Mouse (Mus musculus) gastrocnemius, adult 18-20 months (tissue): ENCODE measurements at regions not wholly inside any gene's neighbourhood (a gene's known extent, or its start where the extent isn't known, plus 50 kb on each side); places are given as distances from the start of the nearest gene placed in this dataset.

Source experiments
- DNase-seq: peaks from one replicate; pipeline ENCODE4 v3.0.0; 2021; ENCODE audit warnings: low spot score

DNA sequence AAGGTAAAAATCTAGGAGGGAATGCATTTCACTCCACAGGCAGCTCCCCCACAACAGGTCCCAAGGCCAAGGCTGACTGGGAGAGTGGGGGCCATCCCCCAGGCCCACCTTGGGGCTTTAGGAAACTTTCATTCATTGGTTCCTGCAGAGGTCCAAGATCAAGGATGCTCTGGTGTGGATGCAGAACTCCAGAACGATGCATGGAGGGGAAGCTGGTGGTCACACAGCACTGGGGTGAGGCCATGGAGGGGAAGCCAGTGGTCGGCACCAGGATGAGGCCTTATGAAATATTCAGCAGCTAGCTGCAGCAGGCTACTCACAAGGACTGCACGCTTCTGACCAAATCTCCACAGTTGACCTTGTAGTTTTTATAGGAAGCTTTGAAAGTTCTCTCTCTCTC, 279.7 kb downstream of the Cdh26 start:
- no peak for DNase-seq

DNA sequence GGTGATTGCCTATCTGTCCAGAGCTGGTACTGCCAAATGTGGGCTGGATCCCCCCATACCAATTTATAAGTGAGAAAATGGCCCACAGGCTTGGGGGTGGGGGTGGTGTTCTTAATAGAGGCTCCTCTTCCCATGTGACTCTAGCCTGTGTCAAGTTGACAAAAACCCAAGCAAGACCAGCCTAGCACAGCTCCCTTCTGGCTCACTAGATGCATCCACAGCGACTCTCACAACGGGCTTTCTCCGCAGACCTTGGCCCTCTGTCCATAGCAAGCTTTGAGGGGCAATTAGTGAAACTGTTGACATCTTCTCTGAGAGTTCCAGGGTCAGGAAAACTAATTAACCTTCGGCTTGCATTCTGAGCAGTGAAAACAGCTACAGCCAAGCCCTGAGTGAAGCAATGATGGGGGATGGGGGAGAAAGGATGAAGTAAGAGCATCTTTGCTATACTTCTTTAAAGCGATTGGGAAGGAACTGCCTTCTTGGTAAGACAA, 281.3 kb downstream of the Cdh26 start:
- DNase-seq: no peak

DNA sequence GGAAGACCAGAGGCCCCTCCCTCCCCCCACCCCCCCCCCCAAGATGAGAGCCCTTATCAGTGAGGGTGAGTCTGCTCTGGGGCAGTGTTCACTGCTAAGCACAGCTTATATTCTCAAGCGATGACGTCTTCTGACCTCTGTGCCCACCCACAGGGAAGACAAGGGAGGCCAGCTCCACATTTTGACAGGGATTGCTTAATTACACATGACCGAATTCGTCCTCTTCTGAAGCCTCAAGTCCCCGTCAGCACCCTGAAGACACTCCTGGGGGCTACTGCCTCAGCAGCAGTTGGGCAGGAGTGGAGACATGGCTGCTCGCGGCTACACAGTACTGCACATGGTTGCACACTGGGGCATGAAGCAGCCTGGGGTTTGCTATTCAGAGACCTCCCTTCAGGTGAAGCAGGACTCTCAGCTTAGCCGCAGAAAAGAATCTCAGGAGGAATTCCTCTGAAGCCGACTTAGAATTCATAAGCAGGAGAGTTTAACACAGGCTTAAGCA, 282.1 kb downstream of the Cdh26 start:
- DNase-seq: no peak

DNA sequence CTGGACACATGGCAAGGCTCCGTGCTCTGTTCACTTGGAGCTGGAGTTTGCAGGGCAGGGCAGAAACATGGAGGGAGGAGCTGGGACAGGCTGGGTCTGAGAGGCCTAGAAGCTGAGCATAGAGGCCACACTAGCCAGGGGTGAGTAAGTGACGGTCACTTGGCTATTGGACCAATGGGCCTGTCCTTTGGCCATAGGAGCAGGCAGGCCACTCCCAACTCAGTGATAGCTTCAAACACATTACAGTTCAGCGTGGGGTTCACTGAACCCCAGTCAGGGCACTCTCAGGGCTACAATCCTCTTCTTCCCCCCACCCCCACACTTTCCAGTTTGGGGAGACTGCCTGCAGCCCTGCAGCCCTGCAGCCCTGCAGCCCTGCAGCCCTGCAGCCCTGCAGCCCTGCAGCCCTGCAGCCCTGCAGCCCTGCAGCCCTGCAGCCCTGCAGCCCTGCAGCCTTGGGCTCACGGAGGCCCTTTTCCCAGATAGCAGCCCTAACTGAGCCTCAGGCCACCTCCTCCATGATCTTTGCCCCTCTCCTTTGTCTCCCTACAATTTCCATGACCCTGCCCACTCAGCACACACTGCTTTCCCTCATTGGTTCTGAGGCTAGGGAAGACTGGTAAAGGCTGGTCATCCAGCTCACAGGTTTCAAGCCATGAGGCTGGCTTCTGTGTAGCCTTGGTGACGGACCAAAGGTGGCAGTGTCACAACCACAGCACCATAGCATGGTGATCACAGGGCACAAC, 285.3 kb downstream of the Cdh26 start:
- no peak for DNase-seq

DNA sequence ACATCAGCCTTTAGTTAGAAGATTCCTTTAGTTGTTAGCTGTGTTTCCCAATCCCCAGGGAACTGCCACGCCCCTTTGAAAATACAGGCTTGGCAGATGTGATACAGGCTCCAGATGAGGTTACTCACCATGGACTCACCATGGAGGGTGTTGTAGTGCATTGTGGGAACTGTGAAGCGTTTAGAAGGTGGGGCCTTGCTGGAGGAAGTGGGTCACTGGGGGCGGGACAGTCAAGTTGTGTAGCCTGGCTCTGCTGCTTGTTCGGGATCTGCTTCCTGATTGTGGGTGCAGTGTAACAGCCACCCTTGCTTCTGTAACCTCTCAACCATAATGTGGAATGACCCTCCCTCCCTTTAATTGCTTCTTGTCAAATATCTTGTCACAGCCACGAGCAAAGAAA, 287.7 kb downstream of the Cdh26 start:
- DNase-seq: no peak

DNA sequence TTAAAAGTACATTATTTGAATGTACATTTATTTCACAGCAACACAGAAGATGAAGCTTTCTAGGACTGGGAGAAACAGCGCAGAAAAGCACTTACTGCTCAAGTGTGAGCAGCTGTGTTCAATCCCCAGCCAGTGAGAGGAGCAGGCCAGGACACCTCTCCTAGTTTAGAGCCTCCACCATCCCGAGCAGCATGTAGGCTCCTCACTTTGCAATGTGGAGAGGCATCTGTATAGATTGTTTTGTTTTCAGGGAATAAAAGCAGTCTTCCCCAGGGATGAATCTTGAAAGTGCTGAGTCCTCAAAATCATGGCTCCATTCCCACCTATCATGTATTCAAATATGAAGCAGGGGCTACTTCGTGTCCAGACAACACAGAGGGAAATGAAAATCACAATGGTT, 293.1 kb downstream of the Cdh26 start:
- DNase-seq: no peak

DNA sequence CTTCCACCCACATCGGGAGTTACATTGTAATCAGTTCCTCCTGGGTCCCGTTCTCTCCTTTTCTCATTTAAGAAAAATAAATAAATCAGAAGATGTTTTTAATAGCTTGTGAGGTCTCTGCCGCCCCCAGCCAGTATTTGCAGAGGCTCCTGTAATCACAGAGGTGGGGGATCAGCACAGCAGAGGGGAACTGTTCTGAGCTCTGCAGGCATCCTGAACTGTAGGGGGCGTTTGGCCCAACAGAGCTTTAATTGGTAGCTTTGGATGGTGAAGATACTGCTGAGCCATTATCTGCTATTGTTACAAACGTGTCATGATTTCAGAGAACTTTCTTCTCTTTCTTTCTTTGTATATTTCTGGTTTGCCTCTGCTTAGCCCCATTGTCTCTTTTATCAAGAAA, 293.9 kb downstream of the Cdh26 start:
- DNase-seq: no peak

DNA sequence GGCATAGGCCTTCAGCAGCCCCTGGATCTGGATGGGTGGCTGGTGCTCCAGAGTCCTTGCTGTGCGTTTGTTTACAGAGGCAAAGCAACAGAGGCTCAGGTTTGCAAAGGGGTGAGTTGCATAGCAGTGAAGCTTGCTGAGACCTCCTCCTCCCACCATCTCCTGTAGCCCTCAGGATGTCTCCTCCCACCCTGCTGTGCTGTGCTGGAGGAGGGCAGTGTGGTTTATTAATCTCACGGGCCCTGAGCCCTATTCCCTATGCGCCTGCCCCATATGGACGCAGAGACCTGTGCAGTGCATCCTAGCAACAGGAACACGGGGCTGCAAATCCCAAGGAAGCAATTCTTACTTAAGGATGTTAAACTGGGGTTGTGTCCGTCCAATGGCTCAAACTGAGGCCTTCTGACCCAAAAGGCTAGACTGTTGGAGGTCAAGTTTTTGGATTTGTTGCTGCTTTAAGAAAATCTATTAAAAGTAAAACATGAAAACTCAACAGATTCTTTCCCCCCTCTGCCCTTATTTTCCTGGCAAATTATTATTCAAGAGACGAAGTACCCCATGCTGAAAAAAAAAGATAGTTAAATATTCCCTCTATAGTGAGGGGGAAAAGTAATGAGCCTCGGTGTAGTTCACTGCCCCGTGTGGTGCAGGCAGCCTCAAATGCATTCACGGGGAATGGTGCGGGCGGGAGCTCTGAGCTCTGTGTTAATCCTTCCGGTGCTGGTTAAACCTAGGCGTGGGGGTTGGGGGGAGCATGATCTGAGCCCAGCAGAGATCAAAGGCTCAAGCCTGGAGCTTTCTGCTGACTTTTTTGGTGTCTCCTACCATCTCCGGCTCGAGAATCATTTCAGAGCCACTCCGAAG, 297.8 kb downstream of the Cdh26 start:
- DNase-seq: no peak

DNA sequence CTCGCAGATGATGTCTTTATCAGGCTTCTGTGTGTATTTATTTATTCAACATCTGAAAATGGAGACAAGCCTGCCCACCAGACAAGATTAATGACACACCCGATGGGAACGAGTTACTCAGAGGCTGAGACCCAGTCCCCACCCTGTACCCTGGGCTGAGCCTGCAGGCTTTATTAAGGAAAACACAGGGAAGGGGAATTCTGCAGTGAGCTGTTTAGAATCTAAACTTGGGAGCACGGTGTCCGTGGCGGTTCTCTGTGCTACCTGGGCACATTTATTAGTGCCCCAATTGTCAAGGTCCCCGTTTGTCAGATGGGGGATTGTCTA, 298.4 kb downstream of the Cdh26 start:
- no peak for DNase-seq

DNA sequence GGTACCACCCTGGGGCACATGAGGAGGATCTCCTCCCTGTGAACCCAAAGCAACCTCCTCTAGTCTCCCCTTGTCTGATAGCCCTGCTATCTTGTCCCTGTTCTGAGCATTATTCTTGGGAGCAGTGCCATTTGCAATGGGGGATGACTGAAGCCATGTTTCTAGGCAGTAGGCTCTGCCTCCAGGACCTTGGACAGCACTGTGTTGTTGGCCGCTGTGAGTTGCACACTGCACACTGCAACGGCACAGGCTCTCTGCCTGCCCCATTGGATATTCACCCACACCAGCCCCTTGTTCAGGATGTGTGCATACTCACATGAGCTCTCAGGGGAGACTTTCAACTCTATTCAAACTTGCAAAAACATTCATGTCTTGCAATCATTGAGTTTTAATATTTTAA, 304.8 kb downstream of the Cdh26 start:
- no peak for DNase-seq

DNA sequence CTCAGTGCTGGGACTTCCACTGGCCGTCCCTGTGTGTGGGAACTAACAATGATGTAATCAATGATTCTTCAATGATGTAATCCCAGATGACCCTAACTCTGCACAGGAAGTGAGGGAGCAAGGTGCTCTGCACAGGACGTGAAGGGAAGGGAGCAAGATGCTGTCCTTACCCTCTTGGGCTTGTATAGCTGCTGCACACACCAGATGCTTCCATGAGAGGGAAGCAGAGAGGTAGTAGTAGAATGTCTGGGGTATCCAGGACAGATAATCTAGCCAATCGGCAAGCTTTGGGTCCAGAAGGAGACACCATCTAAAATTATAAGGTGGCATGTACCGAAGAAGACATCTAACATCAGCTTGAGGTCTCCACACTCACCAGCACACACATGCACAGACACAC, 314.3 kb downstream of the Cdh26 start:
- no peak for DNase-seq

DNA sequence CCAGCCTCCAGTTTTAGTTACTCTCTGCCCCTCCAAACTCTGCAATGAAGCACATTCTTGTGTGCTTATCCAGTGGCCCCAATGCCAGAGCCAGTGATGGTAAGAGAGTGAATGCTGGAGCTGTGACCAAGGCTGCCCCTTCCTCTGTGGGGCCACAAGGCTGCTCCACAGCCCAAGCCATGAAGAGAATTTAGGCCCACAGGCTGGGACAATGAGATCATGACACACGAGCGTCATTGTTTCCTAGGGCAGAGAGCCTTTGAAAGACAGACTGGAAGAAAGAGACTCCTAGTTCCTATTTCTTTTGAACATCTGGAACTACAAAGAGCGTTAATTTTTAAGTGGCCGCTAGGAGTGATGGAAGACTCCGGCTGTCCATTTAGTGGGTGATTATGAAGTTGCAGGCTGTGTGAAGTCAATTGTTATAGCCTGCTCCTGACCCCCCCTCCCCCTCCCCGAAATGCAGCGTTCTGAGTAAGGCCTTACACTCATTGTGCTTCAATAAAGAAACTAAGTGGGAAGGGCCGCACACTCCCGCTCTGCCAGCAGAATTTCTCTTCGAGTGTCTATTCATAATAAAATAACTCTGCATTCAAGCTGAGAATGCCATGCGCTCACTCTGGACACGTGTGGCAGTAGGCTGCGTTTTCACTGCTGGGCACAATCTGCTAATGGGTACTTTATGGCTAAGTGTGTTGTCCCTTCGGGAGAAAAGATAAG, 315.1 kb downstream of the Cdh26 start:
- no peak for DNase-seq

DNA sequence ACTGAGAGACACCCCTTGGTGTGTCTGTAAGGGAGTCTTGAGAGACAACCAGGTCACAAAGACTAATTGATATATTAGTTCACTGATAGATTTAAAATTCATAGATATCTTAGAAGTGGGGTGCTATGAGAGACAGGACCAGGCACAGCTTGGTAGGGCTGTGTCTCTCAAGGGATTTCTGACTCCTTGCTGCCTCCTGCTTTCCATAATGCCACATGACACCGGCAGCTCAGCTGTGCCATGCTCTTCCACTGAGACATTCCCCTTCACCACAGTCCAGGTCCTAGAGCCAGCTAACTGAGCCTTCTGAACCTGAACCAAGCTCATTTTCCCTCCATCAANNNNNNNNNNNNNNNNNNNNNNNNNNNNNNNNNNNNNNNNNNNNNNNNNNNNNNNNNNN, 320.9 kb downstream of the Cdh26 start:
- DNase-seq: no peak

DNA sequence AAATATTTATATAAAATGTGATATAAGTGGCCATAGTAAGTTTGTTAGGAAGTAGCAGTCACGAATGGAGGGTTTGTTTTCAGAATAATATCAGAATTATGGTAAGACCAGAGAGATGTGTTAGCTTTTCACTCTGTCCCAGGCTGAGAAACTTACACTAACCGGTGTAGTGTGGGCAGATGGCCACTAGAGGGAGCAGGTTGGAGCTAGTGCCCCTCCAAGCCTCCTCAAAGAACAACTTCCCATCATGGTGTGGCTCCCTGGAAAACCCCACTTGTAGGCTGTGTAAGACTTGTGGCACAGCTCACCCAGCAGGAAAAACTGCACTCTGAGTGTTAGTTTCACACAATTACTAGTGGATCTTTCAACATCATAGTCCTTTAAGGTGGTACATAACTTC, 328.0 kb downstream of the Cdh26 start:
- DNase-seq: peak; percentile 52

DNA sequence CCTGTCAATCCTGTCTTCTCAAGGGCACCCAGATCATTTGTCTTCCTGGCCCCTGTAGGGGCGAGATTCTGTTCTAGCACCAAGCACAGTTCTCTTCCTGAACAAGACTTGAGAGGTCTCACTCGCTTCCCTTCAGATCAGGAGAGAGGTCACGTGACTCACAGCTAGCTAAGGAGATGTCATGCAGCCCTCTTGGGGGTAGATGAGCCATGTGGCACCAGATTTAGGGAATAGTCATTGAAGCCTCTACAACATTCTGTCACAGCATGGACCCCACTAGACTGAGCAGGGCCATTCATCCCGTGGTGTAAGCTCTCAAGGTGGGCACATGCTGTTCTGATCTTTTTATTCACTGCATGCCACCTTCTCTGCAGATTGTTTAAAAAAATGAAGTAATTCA, 338.2 kb downstream of the Cdh26 start:
- no peak for DNase-seq

DNA sequence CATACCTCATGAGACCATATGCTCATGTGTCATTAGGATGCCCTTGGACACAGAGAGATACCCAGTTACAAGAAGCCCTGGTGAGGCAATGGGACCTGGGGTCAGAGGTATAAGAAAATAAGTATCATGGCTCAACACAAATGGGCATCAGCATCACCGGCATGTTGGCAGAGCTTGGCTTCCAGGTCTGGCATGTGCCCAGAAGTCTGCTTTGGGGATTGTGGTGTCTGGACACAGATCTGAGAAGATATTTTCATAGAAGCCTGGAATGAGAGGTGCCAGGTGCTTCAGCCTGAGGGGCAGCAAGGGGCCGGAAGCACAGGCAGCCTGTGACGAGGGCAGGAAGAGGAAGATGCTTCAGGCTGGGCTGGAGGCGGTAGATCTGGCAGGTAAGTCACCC, 338.7 kb downstream of the Cdh26 start:
- DNase-seq: no peak

DNA sequence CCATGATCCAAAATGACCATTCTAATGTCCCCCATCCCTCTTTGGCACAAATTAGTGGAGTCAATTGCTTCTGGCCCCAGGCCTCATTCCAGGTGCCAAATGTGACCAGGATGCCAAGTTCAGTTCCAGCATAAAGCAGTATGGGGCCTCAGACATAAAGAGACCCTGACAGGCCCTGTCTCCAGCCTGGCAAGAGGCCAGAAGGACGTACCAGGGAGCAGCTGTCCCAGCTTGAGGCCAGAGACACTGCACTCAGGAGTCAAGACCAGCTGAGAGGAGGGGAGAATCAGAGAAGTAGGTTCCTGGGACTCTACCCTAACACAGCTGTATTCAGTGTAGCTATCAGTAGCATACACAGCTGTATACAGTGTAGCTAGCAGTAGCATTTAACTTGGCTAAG, 341.1 kb downstream of the Cdh26 start:
- DNase-seq: no peak

DNA sequence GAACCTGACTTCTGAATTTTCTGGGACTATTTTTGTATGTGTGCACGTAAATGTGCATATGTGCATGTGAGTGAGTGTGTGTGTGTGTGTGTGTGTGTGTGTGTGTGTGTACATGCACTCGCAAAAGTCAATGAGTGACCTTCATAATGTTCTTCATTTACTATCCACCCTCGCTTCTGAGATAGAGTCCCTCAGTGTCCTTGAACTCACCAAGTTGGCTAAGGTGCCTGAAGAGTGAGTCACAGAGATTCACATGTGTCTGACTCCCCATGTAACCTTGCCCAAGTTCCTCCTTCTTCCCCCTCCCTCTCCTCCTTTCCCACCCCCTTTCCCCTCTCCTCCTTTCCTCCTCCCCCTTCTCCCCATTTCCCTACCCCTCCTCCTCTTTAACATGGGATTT, 341.6 kb downstream of the Cdh26 start:
- no peak for DNase-seq

DNA sequence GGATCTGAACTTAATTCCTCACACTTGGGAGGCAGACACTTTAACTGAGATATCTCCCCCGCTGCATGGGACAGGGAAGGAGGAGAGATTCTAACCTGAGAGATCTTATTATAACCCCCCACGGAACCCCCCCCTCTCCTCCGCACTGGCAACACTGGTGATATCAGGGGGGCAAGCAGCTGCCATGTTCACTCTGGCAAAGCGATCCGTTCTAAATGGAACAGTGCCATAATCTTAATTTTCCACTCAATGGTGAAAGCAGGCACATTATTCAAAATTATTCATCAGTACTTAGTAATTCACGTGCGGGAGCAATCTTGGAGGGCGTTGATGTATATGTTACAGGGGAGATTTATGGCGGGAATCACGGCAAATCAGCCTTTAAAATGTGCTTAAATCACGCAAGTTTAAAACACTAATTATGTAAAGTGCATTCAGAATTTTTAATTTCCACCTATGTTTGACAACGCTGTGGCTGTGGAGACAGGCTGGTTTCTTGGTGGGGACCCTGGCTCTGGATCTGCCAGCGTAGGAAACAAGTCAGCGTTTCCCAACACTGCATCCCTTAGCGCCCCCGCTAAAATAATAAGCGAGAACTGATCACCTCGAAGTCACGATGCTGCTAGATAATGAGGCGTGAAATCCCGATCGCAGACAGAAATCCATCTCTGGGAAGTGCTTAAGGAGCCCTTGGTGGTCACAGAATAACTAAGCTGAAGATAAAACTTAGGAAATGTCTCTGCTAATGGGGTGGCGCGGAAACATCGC, 354.7 kb downstream of the Cdh26 start:
- no peak for DNase-seq

DNA sequence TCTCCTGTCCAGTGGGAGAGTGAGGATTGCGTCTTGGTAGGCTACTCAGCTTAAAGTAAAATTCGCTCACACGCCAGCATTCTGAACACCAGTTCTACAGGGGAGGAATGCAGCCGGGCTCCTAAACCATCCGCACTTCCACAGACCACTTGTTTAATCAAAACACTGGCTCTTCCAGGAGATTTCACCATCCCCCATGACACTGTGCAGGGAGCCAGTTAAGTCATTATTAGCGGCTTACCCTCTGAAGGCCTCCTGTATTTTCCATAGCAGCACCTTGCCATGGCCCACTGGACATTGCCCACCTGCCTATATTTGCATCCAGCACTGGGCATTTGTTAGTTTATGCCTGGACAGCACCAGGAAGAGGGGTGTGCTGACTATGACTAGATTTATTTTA, 355.5 kb downstream of the Cdh26 start:
- DNase-seq: no peak

DNA sequence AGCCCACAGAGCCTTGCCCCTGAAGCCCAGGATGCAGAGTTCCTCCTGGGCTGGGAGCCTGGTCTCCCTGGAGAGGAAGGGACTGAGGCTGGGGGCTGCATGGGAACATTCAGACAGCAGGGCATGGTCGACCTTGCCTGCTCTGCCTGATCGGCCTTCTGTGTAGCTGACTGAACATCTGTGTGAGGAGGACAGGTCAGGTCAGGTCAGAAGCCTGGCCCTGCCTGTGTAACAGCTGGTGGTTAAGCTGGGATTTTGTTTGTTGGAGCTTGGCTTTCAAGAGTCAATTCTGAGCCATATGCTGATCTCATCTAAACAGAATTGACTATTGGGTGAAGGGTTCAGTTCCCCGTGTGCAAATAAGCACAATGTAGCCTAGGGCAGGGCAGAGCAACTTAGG, 365.5 kb downstream of the Cdh26 start:
- no peak for DNase-seq

DNA sequence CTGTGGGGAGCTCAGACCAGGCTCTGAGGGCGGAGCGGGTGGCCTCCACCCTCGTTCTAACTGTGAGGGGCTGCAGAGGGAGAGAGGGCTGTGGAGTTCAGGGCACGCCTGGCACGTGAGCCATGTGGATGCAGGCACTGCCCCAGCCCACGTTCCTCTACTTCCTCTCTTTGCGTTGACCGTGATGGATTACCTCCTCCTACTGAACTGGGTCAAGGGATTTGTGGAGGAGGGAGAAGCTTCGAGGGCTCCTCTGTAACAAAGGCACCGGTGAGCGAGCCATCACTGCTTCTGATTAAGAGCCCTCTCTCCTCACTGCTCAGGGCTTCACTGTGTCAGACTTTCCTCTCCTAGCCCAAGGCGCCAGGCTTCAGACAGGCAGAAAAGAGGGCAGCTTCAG, 371.1 kb downstream of the Cdh26 start:
- DNase-seq: no peak
